8 mouse cellular contexts compared by ENCODE assay signal in genomic region chr7:30533941-30534632, GRCm38 (mm10). TPM values are rescaled to one million over a fixed set of nuclear protein-coding genes. Genes with fewer than 3 reads are reported as not detected.
DNase-seq lines count a peak whose midpoint lies in the region; ATAC-seq and TF ChIP-seq lines count a peak whose summit lies in the region.

No protein-coding gene starts in this region.

- H3K4me2 ChIP-seq in forebrain, postnatal 0 days (ENCODE audit: low read depth): peak overlapping the region; percentile 83
- peak overlapping the region; percentile 100 for H3K4me2 ChIP-seq in liver, postnatal 0 days (ENCODE audit: low read depth, low read length)

- WGBS in forebrain, postnatal 0 days: 2% methylated on average over 25 of the region's 26 CpGs
- 16% methylated on average over 25 of the region's 26 CpGs for WGBS in liver, postnatal 0 days (ENCODE audit: insufficient replicate concordance)

- DNase-seq in left cerebral cortex, adult 2 months (ENCODE audit: extremely low spot score in 1 of 2, low spot score in 2 of 2): peak in 1 of 2 experiments; percentile 30
- DNase-seq in left cerebral cortex, adult 8-10 months (ENCODE audit: low spot score in 2 of 2): no peak
- DNase-seq in cerebellum, adult 9-10 months: peak; percentile 58
- peak; percentile 65 for DNase-seq in forebrain, postnatal 0 days
- peak; percentile 14 for DNase-seq in liver, postnatal 0 days
- no peak for DNase-seq in thymus, postnatal 25 days
- DNase-seq in layer of hippocampus, adult 8-10 months (ENCODE audit: low spot score in 2 of 2): no peak

- no peaks in the 10 kb centered on the region for H3K27me3 ChIP-seq in forebrain, postnatal 0 days (ENCODE audit: insufficient read depth, low read length)
- H3K27me3 ChIP-seq in liver, postnatal 0 days (ENCODE audit: insufficient read depth, low read length): no peaks in the 10 kb centered on the region
- no peaks in the 10 kb centered on the region for H3K27me3 ChIP-seq in testis, adult 2 months (ENCODE audit: control insufficient read depth, insufficient read depth, low read length)

- intact Hi-C loops in left cerebral cortex, adult 2 months (cut with DNase I): loop anchor here (2.0 kb wide), 1 partner anchor 89 kb away; the partner anchor contains the start of gene Aplp1

- no peak for TF ChIP-seq POLR2A in testis, adult 2 months (IDR thresholded peaks at IDR 0.05; ENCODE audit: control insufficient read depth, low read depth, low read length)

- no peak for TF ChIP-seq EP300 in liver, postnatal 0 days (IDR thresholded peaks at IDR 0.05; ENCODE audit: low read depth)

- TF ChIP-seq CTCF in left cerebral cortex, adult 2 months (IDR thresholded peaks at IDR 0.05): no peak
- no peak for TF ChIP-seq CTCF in forebrain, postnatal 0 days (IDR thresholded peaks at IDR 0.05; ENCODE audit: low read depth)
- no peak for TF ChIP-seq CTCF in liver, postnatal 0 days (IDR thresholded peaks at IDR 0.05; ENCODE audit: low read depth)
- no peak for TF ChIP-seq CTCF in testis, adult 2 months (IDR thresholded peaks at IDR 0.05; ENCODE audit: control insufficient read depth, insufficient read depth, insufficient replicate concordance, low read depth, low read length)

- peak overlapping the region; percentile 89 for H3K27ac ChIP-seq in left cerebral cortex, adult 2 months
- H3K27ac ChIP-seq in forebrain, postnatal 0 days (ENCODE audit: low read depth, low read length): peak overlapping the region; percentile 94
- peak overlapping the region; percentile 57; the same call in 1 of the 2 replicates for H3K27ac ChIP-seq in liver, postnatal 0 days (ENCODE audit: low read depth)
- peak overlapping the region; percentile 76 for H3K27ac ChIP-seq in testis, adult 2 months (ENCODE audit: control insufficient read depth, insufficient read depth, low read depth, low read length)

- H3K9me3 ChIP-seq in forebrain, postnatal 0 days (ENCODE audit: low read length): no peaks in the 10 kb centered on the region
- no peaks in the 10 kb centered on the region for H3K9me3 ChIP-seq in liver, postnatal 0 days (ENCODE audit: low read length)

- peak; percentile 41 for ATAC-seq in forebrain, postnatal 0 days
- ATAC-seq in liver, postnatal 0 days: no peak

- peak overlapping the region; percentile 70 for H3K4me3 ChIP-seq in left cerebral cortex, adult 2 months
- H3K4me3 ChIP-seq in forebrain, postnatal 0 days (ENCODE audit: low read depth, low read length): peak overlapping the region; percentile 88
- peak overlapping the region; percentile 73 for H3K4me3 ChIP-seq in liver, postnatal 0 days (ENCODE audit: low read depth, low read length)
- peak overlapping the region; percentile 86 for H3K4me3 ChIP-seq in testis, adult 2 months (ENCODE audit: control insufficient read depth, low read depth, low read length)

- H3K9ac ChIP-seq in forebrain, postnatal 0 days: peak overlapping the region; percentile 94
- peak overlapping the region; percentile 76 for H3K9ac ChIP-seq in liver, postnatal 0 days (replicated peaks)

- H3K4me1 ChIP-seq in forebrain, postnatal 0 days (ENCODE audit: insufficient read depth): peaks cover 20% of the 10 kb centered on the region
- peaks cover 14% of the 10 kb centered on the region for H3K4me1 ChIP-seq in liver, postnatal 0 days (ENCODE audit: insufficient read depth)
- peaks cover 17% of the 10 kb centered on the region for H3K4me1 ChIP-seq in testis, adult 2 months (ENCODE audit: control insufficient read depth, insufficient read depth, low read length)

- peaks cover 39% of the 10 kb centered on the region for H3K36me3 ChIP-seq in forebrain, postnatal 0 days (ENCODE audit: insufficient read depth)
- peaks cover 16% of the 10 kb centered on the region for H3K36me3 ChIP-seq in liver, postnatal 0 days (replicated peaks; ENCODE audit: insufficient read depth, low read length)
- peaks cover 4% of the 10 kb centered on the region for H3K36me3 ChIP-seq in testis, adult 2 months (ENCODE audit: control insufficient read depth, insufficient read depth, low read length)

RNA-seq across cellular contexts. Expression of gene Arhgap33, which starts 0.8 kb away (rescaled TPM):
- total RNA-seq in left cerebral cortex, adult 2 months (2021): 100 to 1,000 TPM; 182 to 220 TPM
- 100 to 1,000 TPM; 177 to 184 (median 178) TPM for total RNA-seq in left cerebral cortex, adult 8-10 months (2022)
- total RNA-seq in forebrain, postnatal 0 days (2014; rRNA removed): 52.4 and 58.5 TPM in 2 replicates
- 128 and 145 TPM in 2 replicates for polyA plus RNA-seq in forebrain, postnatal 0 days (2015; fragmentation: Nextera tagmentation; extraction: Ambion mirVana)
- polyA plus RNA-seq in liver, postnatal 0 days (2015; fragmentation: Nextera tagmentation; extraction: Ambion mirVana): 1.0 and 1.1 TPM in 2 replicates
- polyA plus RNA-seq in testis, adult 2 months (2012; rRNA removed): 136 TPM in 2 replicates
- total RNA-seq in layer of hippocampus, adult 8-10 months (2022): 100 to 1,000 TPM in 3 of 4 experiments, 10 to 100 TPM in 1; 99.8 to 118 (median 110) TPM

RNA-seq across cellular contexts. Expression of gene Hspb6, which starts 17.9 kb away (rescaled TPM):
- total RNA-seq in left cerebral cortex, adult 2 months (2021): 1 to 10 TPM; 4.4 to 5.0 TPM
- total RNA-seq in left cerebral cortex, adult 8-10 months (2022): 1 to 10 TPM; 5.5 to 8.1 (median 6.4) TPM
- 2.9 and 4.1 TPM in 2 replicates for total RNA-seq in forebrain, postnatal 0 days (2014; rRNA removed)
- polyA plus RNA-seq in forebrain, postnatal 0 days (2015; fragmentation: Nextera tagmentation; extraction: Ambion mirVana): 12.7 and 14.0 TPM in 2 replicates
- polyA plus RNA-seq in liver, postnatal 0 days (2015; fragmentation: Nextera tagmentation; extraction: Ambion mirVana): 4.9 and 6.6 TPM in 2 replicates
- polyA plus RNA-seq in testis, adult 2 months (2012; rRNA removed): 74.3 and 82.9 TPM in 2 replicates
- total RNA-seq in layer of hippocampus, adult 8-10 months (2022): 10 to 100 TPM in 1 of 4 experiments, 1 to 10 TPM in 3; 3.2 to 10.3 (median 6.5) TPM

RNA-seq across cellular contexts. Expression of gene Proser3, which starts 18.0 kb away (rescaled TPM):
- total RNA-seq in left cerebral cortex, adult 2 months (2021): 1 to 10 TPM; 4.9 to 5.2 TPM
- total RNA-seq in left cerebral cortex, adult 8-10 months (2022): 1 to 10 TPM; 3.4 to 4.4 (median 4.0) TPM
- total RNA-seq in forebrain, postnatal 0 days (2014; rRNA removed): 9.0 and 14.8 TPM in 2 replicates
- polyA plus RNA-seq in forebrain, postnatal 0 days (2015; fragmentation: Nextera tagmentation; extraction: Ambion mirVana): 2.2 and 3.8 TPM in 2 replicates
- polyA plus RNA-seq in liver, postnatal 0 days (2015; fragmentation: Nextera tagmentation; extraction: Ambion mirVana): 0.53 and 1.1 TPM in 2 replicates
- polyA plus RNA-seq in testis, adult 2 months (2012; rRNA removed): 33.9 and 37.5 TPM in 2 replicates
- total RNA-seq in layer of hippocampus, adult 8-10 months (2022): 1 to 10 TPM; 4.4 to 8.9 (median 6.1) TPM

RNA-seq across cellular contexts. Expression of gene Lin37, which starts 25.6 kb away (rescaled TPM):
- total RNA-seq in left cerebral cortex, adult 2 months (2021): 10 to 100 TPM; 42.9 to 43.2 TPM
- total RNA-seq in left cerebral cortex, adult 8-10 months (2022): 10 to 100 TPM; 33.8 to 45.0 (median 41.1) TPM
- total RNA-seq in forebrain, postnatal 0 days (2014; rRNA removed): 16.0 and 19.2 TPM in 2 replicates
- 49.5 and 53.0 TPM in 2 replicates for polyA plus RNA-seq in forebrain, postnatal 0 days (2015; fragmentation: Nextera tagmentation; extraction: Ambion mirVana)
- 16.0 and 18.9 TPM in 2 replicates for polyA plus RNA-seq in liver, postnatal 0 days (2015; fragmentation: Nextera tagmentation; extraction: Ambion mirVana)
- 39.9 and 47.0 TPM in 2 replicates for polyA plus RNA-seq in testis, adult 2 months (2012; rRNA removed)
- 10 to 100 TPM; 41.3 to 54.0 (median 46.9) TPM for total RNA-seq in layer of hippocampus, adult 8-10 months (2022)

RNA-seq across cellular contexts. Expression of gene U2af1l4, which starts 29.0 kb away (rescaled TPM):
- total RNA-seq in left cerebral cortex, adult 2 months (2021): 10 to 100 TPM; 67.4 to 74.4 TPM
- total RNA-seq in left cerebral cortex, adult 8-10 months (2022): 10 to 100 TPM; 61.5 to 76.6 (median 71.7) TPM
- 48.8 and 74.3 TPM in 2 replicates for total RNA-seq in forebrain, postnatal 0 days (2014; rRNA removed)
- polyA plus RNA-seq in forebrain, postnatal 0 days (2015; fragmentation: Nextera tagmentation; extraction: Ambion mirVana): 117 and 129 TPM in 2 replicates
- 34.4 and 34.8 TPM in 2 replicates for polyA plus RNA-seq in liver, postnatal 0 days (2015; fragmentation: Nextera tagmentation; extraction: Ambion mirVana)
- 51.9 and 52.2 TPM in 2 replicates for polyA plus RNA-seq in testis, adult 2 months (2012; rRNA removed)
- total RNA-seq in layer of hippocampus, adult 8-10 months (2022): 10 to 100 TPM; 68.2 to 81.1 (median 78.7) TPM

Comparison
In these comparisons a context has a peak if more than half of its experiments do, and no peak if none do; other contexts are left out.
1. DNase-seq: peak in cerebellum, adult 9-10 months (single experiment), forebrain, postnatal 0 days (single experiment) and liver, postnatal 0 days (single experiment); none in left cerebral cortex, adult 8-10 months (0 of 2), thymus, postnatal 25 days (single experiment) and layer of hippocampus, adult 8-10 months (0 of 2).
2. Peak in every context shown above with its lines, with median percentiles within 50 percentile points of each other: H3K27ac ChIP-seq and H3K4me3 ChIP-seq.